Mouse (Mus musculus) embryonic facial prominence, embryonic 11.5 days (tissue): Measurements from ENCODE around the gene Pi4kb. TPM values are rescaled to one million over a fixed set of nuclear protein-coding genes. Genes with fewer than 3 reads are reported as not detected.
A peak's percentile ranks its signal among the peaks of the same experiment; 100 is the strongest.

Experiments used
- ATAC-seq: fragments of 200-750 bp; cut with Nextera tagmentation; replicated peaks from 2 replicates; pipeline ENCODE4 v1.8.0; 2017; ENCODE audit warnings: low read depth; ENCODE audit not compliant: insufficient number of reproducible peaks, low FRiP score, low TSS enrichment
- DNase-seq: peaks from one replicate; pipeline ENCODE4 v3.0.0-alpha.2; 2015; ENCODE audit warnings: low spot score
- H3K27ac ChIP-seq: fragments of 300-500 bp; sonication (generic); replicated peaks from 2 replicates; pipeline ENCODE4 v1.5.1; 2014; ENCODE audit warnings: mild to moderate bottlenecking, low read depth, low read length, control low read depth
- H3K27me3 ChIP-seq: fragments of 300-500 bp; sonication (generic); 2 replicates; pipeline ENCODE4 v1.6.1; 2014; ENCODE audit warnings: mild to moderate bottlenecking, low read length, moderate library complexity, mixed read lengths; ENCODE audit not compliant: control insufficient read depth, insufficient read depth
- H3K36me3 ChIP-seq: fragments of 300-500 bp; sonication (generic); replicated peaks from 2 replicates; pipeline ENCODE4 v1.6.1; 2014; ENCODE audit warnings: low read depth, mild to moderate bottlenecking, low read length, moderate library complexity, mixed read lengths; ENCODE audit not compliant: control insufficient read depth, insufficient read depth
- H3K4me1 ChIP-seq: fragments of 300-500 bp; sonication (generic); 2 replicates; pipeline ENCODE4 v1.6.1; 2014; ENCODE audit warnings: low read length, mixed read lengths; ENCODE audit not compliant: control insufficient read depth, insufficient read depth
- H3K4me2 ChIP-seq: fragments of 300-500 bp; sonication (generic); 2 replicates; pipeline ENCODE4 v1.6.1; 2014; ENCODE audit warnings: low read depth, mild to moderate bottlenecking, control low read depth, low read length, moderate library complexity
- H3K4me3 ChIP-seq: fragments of 300-500 bp; sonication (generic); 2 replicates; pipeline ENCODE4 v1.5.1; 2014; ENCODE audit warnings: low read depth, low read length, control low read depth
- H3K9ac ChIP-seq: fragments of 300-500 bp; sonication (generic); replicated peaks from 2 replicates; pipeline ENCODE4 v1.6.1; 2014; ENCODE audit warnings: mild to moderate bottlenecking, control low read depth, low read length
- H3K9me3 ChIP-seq: fragments of 300-500 bp; sonication (generic); replicated peaks from 2 replicates; pipeline ENCODE4 v1.6.1; 2016; ENCODE audit warnings: mild to moderate bottlenecking, low read length, inconsistent platforms, mixed read lengths; ENCODE audit not compliant: control insufficient read depth
- WGBS: fragments of 180-500 bp; shearing (Covaris S2); extraction: QIAGEN DNeasy Blood & Tissue Kit; methylation state at CpG from one replicate; pipeline ENCODE4 v1.1.7; 2014; 5-methylcytosine and 5-hydroxymethylcytosine counted together
- polyA plus RNA-seq: library from polyadenylated mRNA; unstranded; fragments of >200 nt; fragmentation: Nextera tagmentation; extraction: Ambion mirVana; gene quantifications from 2 replicates; pipeline ENCODE4 v1.2.1, GENCODE M21; 2014

Gene Pi4kb
- polyA plus RNA-seq, 1 experiment from 2014 or later: 30.1 TPM

DNA sequence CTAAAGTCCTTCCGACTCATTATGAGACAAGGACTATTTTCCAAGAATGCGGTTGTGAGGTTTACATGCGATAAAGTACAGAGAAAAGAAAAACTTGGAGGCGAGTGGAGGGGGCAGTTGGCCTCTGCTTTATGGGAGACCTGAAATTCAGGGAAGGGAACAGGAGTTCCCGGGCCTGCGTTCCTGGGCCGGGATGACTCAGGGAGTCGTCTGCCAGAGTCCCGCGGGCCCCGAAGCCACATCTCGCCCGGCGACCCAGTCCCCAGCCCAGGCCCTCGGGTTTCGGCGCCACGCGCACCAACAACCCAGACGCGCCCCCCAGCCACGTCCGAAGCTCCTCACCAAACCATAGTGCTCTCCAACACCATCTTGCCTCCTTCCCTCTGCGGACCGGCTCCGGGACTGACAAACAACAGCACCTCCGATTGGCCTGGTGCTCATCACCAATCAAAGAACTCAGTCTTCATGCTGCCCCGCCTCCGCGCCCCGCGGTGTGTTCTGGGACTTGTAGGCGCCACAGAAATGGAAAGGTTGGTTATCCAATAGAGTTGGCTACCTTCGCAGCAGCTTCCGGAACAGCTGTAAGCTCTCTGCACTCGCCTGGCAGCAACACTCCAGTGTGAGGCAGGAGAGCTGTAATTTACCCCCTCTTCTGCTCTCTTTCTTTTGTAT lies 67.8 kb downstream of the Pi4kb start, which contains the start of gene Psmd4:
Gene Psmd4, minus strand, starts transcription at position 449 of the 672 bp plus-strand sequence.
- Histone ChIP-seq H3K4me2 (peak within 1 kb of the TSS; percentile 43), H3K4me3 (peak within 1 kb of the TSS; percentile 63), H3K27me3 (no peaks in the 10 kb centered on the region), H3K9me3 (no peaks in the 10 kb centered on the region), H3K9ac (peak within 1 kb of the TSS; percentile 65), H3K36me3 (no peaks in the 10 kb centered on the region), H3K4me1 (no peaks in the 10 kb centered on the region), H3K27ac (no peak within 1 kb of the TSS)
- DNase-seq: peak; percentile 98
- under 1% methylated on average over 36 of the region's 36 CpGs for WGBS
- peak; percentile 96 for ATAC-seq

DNA sequence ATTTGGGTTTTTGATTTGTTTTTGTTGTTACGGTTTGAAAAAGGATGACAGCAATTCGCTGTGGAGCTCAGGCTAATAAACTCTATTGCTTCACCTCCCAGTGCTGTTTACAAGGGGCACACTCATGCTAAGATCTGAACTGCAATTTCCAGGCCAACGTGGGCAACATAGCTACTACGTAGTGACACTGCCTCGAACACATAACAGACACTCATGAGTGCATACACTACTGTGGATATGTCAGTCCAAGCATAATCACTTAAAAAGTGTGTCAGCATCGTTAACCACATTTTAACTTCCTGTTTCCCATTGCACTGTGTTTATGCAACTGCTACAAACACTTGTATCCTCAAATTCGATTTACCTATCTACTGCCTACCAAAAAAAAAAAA lies 68.3 kb downstream of the Pi4kb start:
- Histone ChIP-seq H3K27ac (no peak overlapping the region), H3K36me3 (no peaks in the 10 kb centered on the region), H3K4me3 (peak overlapping the region; percentile 63), H3K9ac (peak overlapping the region; percentile 32), H3K9me3 (no peaks in the 10 kb centered on the region), H3K27me3 (no peaks in the 10 kb centered on the region), H3K4me1 (no peaks in the 10 kb centered on the region), H3K4me2 (peak overlapping the region; percentile 32)
- ATAC-seq (peak; percentile 49; the same call in 1 of the 2 replicates), DNase-seq (no peak)
- 33% methylated on average over 7 of the region's 7 CpGs for WGBS

DNA sequence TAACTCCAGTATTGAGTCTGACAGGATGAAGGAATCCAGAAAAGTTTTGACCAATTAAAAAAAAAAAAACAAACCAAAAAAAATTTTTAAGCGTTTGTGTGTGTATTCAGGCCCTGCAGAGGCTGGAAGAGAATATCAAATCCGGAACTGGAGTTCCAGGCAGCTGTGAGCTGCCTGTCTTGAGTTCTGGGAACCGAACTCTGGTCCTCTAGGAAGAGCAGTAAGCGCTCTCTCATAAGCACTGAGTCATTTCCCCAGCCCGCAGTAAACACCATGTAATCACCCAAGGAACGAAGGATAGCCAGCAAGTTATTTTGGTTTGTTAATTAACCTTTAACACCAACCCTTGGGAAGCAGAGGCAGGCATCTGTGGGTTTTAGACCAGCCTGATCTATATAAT lies 68.7 kb downstream of the Pi4kb start:
- no peak overlapping the region for H3K4me3 ChIP-seq
- 64% methylated on average over 6 of the region's 6 CpGs for WGBS
- DNase-seq (no peak), ATAC-seq (no peak)
- H3K4me2 ChIP-seq: no peak overlapping the region
- H3K9ac ChIP-seq: no peak overlapping the region
- no peak overlapping the region for H3K27ac ChIP-seq
- no peaks in the 10 kb centered on the region for H3K9me3 ChIP-seq
- no peaks in the 10 kb centered on the region for H3K36me3 ChIP-seq
- H3K4me1 ChIP-seq: no peaks in the 10 kb centered on the region
- H3K27me3 ChIP-seq: no peaks in the 10 kb centered on the region

DNA sequence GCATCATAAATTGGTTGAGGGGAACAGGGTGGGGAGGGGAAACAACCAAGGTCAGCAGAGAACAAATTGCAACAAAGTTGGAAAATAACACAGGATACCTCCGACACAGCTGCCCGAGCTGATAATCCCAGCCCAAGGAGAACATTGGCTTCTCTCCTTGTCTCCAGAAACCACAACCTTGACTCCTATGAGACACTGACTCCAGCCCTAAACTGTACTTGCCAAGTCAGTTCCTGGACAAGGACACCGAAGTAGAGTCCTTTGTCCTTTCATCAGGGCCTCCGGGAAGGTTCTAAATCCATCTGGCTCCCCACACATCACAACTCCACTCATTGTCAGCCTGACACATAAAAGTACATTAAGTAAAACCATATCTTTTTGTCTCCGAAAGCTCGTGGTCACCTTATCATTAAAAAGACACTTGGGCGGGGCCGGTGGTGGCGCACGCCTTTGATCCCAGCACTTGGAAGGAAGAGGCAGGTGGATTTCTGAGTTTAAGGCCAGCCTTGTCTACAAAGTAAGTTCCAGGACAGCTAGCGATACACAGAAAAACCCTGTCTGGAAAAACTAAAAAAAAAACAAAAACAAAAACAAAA lies 72.0 kb downstream of the Pi4kb start:
- no peak overlapping the region for H3K4me2 ChIP-seq
- no peaks in the 10 kb centered on the region for H3K27me3 ChIP-seq
- H3K27ac ChIP-seq: no peak overlapping the region
- no peak overlapping the region for H3K9ac ChIP-seq
- DNase-seq (no peak), ATAC-seq (no peak)
- no peaks in the 10 kb centered on the region for H3K9me3 ChIP-seq
- H3K4me1 ChIP-seq: no peaks in the 10 kb centered on the region
- WGBS: 89% methylated on average over 11 of the region's 11 CpGs
- H3K36me3 ChIP-seq: no peaks in the 10 kb centered on the region
- no peak overlapping the region for H3K4me3 ChIP-seq

DNA sequence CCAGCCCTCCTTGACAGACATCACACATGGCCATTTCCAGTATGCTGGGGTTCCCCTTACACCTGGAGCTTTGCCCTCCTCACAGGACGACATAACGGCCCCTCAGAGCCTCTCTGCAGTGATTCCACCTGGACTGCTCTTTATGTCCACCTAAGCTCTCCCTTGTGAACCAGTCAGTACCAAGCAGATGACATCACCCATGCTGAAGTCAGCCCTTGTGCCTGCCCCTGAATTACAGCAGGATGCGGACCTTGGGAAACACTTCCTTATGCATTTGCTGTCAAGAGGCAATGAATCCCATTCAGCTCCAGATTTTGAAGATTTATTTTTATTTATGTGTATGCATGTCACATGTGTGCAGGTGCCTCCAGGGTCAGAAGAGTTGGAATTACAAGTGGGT lies 73.4 kb downstream of the Pi4kb start:
- DNase-seq: no peak
- 71% methylated on average over 3 of the region's 3 CpGs for WGBS

DNA sequence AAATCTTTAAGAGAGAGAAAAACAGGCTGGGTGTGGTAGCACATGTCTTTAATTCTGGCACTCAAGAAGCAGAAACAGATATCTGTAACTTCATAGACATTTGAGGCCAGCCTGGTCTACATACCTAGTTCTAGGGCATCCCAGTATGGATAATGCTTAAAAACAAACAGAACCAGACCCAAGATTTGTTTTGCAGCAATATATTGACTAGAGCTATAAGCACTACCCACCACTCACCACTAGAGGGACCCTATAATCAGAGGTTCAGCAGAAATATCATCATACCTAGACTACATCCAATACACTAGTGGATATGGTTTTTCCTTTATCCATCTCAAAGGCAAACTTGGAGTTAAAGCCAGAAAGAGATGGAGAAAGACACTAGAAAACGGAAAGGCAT lies 78.4 kb downstream of the Pi4kb start:
- Histone ChIP-seq H3K9me3 (no peaks in the 10 kb centered on the region), H3K36me3 (no peaks in the 10 kb centered on the region), H3K4me1 (no peaks in the 10 kb centered on the region), H3K27ac (no peak overlapping the region), H3K9ac (no peak overlapping the region), H3K27me3 (no peaks in the 10 kb centered on the region), H3K4me3 (no peak overlapping the region), H3K4me2 (no peak overlapping the region)
- DNase-seq (peak; percentile 74), ATAC-seq (no peak)
- 39% methylated on average over 1 of the region's 1 CpGs for WGBS

More for the DNA sequence above, 73.4 kb downstream of the Pi4kb start:
- no peaks in the 10 kb centered on the region for H3K9me3 ChIP-seq
- H3K27ac ChIP-seq: no peak overlapping the region
- H3K9ac ChIP-seq: no peak overlapping the region
- H3K4me3 ChIP-seq: no peak overlapping the region
- no peaks in the 10 kb centered on the region for H3K4me1 ChIP-seq
- no peaks in the 10 kb centered on the region for H3K36me3 ChIP-seq
- H3K27me3 ChIP-seq: no peaks in the 10 kb centered on the region
- H3K4me2 ChIP-seq: no peak overlapping the region
- no peak for ATAC-seq

DNA sequence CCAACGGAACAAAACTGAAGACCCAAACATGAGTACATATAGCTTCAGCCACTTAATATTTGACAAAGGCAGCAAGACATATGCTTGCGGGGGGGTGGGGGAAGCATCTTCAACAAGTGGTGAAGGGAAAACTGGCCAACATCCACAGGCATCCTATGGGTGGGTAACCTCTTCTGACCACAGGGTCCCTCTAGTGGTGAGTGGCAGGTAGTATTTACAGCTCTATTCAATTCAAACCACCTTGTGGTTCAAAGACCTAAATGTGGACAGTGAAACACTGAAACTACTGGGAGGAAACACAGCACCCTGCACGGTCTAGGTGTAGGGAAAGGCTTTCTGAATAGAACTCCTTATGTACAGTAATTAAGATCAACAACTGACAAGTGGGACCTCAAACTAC lies 79.2 kb downstream of the Pi4kb start:
- Histone ChIP-seq H3K36me3 (no peaks in the 10 kb centered on the region), H3K4me2 (no peak overlapping the region), H3K4me3 (no peak overlapping the region), H3K4me1 (no peaks in the 10 kb centered on the region), H3K9ac (no peak overlapping the region), H3K27ac (no peak overlapping the region), H3K27me3 (no peaks in the 10 kb centered on the region), H3K9me3 (no peaks in the 10 kb centered on the region)
- 44% methylated on average over 3 of the region's 3 CpGs for WGBS
- DNase-seq (peak; percentile 76), ATAC-seq (0 out of 2 replicates have a peak, but pooled peaks have one; percentile 26)

DNA sequence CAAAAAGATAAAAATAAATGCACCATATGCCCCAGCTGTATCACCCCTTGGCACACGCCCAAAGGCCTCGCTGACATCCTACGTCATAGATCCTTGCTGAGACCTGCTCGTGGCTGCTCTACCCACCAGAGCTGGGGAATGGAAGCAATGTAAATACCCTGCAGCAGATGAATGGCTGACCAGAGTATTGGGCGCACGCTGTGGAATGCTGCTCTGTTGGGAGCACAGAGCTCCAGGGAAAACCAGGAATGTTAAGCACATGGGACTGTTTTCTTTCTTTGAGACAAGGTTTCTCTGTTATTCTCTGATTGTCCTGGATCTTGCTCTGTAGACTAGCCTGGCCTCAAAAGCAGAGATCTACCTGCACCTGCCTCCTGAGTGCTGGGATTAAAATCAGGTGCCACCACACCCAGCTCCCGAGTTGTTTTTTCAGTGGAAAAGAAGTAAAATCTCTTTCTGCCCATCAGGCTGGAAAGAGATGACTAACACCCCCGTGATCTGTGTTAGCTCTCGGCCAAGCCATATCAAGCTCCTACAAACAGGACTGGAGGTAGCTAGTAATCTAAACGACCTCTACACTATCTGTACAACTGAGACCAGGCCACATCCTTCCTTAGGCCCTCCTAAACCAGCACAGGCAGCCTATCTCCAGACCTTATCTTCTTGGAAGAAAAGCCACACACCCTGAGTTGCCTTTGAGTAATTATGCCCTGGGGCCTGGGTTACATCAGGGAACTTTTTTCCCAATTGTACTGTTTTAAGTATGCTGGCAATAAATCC lies 80.1 kb downstream of the Pi4kb start:
- Histone ChIP-seq H3K4me3 (no peak overlapping the region), H3K27me3 (no peaks in the 10 kb centered on the region), H3K36me3 (peaks cover 2% of the 10 kb centered on the region), H3K27ac (no peak overlapping the region), H3K4me1 (no peaks in the 10 kb centered on the region), H3K9me3 (no peaks in the 10 kb centered on the region), H3K9ac (no peak overlapping the region), H3K4me2 (no peak overlapping the region)
- peak; percentile 13 for DNase-seq
- no peak for ATAC-seq
- 48% methylated on average over 10 of the region's 10 CpGs for WGBS
